Mouse (Mus musculus) limb, embryonic 12.5 days (tissue): ENCODE results near the gene Chn1. TPM values are rescaled to one million over a fixed set of nuclear protein-coding genes. Genes with fewer than 3 reads are reported as not detected.

Experiments used
- ATAC-seq: fragments of 200-750 bp; cut with Nextera tagmentation; 2 replicates; pipeline ENCODE4 v1.8.0; 2017; ENCODE audit warnings: low read depth, moderate TSS enrichment; ENCODE audit not compliant: insufficient number of reproducible peaks, insufficient read depth, low FRiP score, low TSS enrichment
- H3K27ac ChIP-seq: fragments of 300-500 bp; sonication (generic); 2 replicates; pipeline ENCODE4 v1.5.1; 2016; ENCODE audit warnings: mild to moderate bottlenecking, moderate library complexity
- H3K27me3 ChIP-seq: fragments of 300-500 bp; sonication (generic); 2 replicates; pipeline ENCODE4 v1.6.1; 2016; ENCODE audit warnings: mild to moderate bottlenecking, moderate library complexity
- H3K36me3 ChIP-seq: fragments of 300-500 bp; sonication (generic); 2 replicates; pipeline ENCODE4 v1.6.1; 2016; ENCODE audit warnings: mild to moderate bottlenecking, moderate library complexity
- H3K4me1 ChIP-seq: fragments of 300-500 bp; sonication (generic); replicated peaks from 2 replicates; pipeline ENCODE4 v1.6.1; 2016
- H3K4me2 ChIP-seq: fragments of 300-500 bp; sonication (generic); 2 replicates; pipeline ENCODE4 v1.6.1; 2016; ENCODE audit warnings: mild to moderate bottlenecking, moderate library complexity
- H3K4me3 ChIP-seq: fragments of 300-500 bp; sonication (generic); replicated peaks from 2 replicates; pipeline ENCODE4 v1.5.1; 2016; ENCODE audit warnings: mild to moderate bottlenecking
- H3K9ac ChIP-seq: fragments of 300-500 bp; sonication (generic); replicated peaks from 2 replicates; pipeline ENCODE4 v1.6.1; 2016; ENCODE audit warnings: mild to moderate bottlenecking, moderate library complexity
- H3K9me3 ChIP-seq: fragments of 300-500 bp; sonication (generic); 2 replicates; pipeline ENCODE4 v1.6.1; 2016; ENCODE audit warnings: mild to moderate bottlenecking, moderate library complexity
- WGBS: fragments of 180-500 bp; shearing (Covaris S2); methylation state at CpG from one replicate; pipeline ENCODE4 v1.1.7; 2016; 5-methylcytosine and 5-hydroxymethylcytosine counted together
- polyA plus RNA-seq: library from polyadenylated mRNA; unstranded; fragments of >200 nt; fragmentation: Nextera tagmentation; extraction: Ambion mirVana; gene quantifications from 2 replicates; pipeline ENCODE4 v1.2.1, GENCODE M21; 2016

The Chn1 gene
- polyA plus RNA-seq, 1 experiment from 2014 or later, result 41.9 TPM

- Histone ChIP-seq H3K9me3 (no peaks in the 10 kb centered on the region), H3K4me1 (peaks cover 27% of the 10 kb centered on the region), H3K4me3 (no peak overlapping the region), H3K9ac (no peak overlapping the region), H3K36me3 (no peaks in the 10 kb centered on the region), H3K4me2 (0 out of 2 replicates have a peak overlapping the region, but pooled peaks have one; percentile 62), H3K27ac (peak overlapping the region; percentile 68), H3K27me3 (no peaks in the 10 kb centered on the region)
- 61% methylated on average over 4 of the region's 4 CpGs for WGBS
- ATAC-seq, result no peak
These were observed 201.6 kb downstream of the Chn1 start for GRCm38 (mm10) chr2:73573556-73573955.

- H3K4me3 ChIP-seq, result peak overlapping the region; percentile 35
- H3K27ac ChIP-seq, result peak overlapping the region; percentile 68
- H3K36me3 ChIP-seq, result no peaks in the 10 kb centered on the region
- no peaks in the 10 kb centered on the region for H3K27me3 ChIP-seq
- H3K9me3 ChIP-seq, result no peaks in the 10 kb centered on the region
- peak overlapping the region; percentile 62 for H3K4me2 ChIP-seq
- ATAC-seq, result peak; percentile 66; the same call in 1 of the 2 replicates
- WGBS, result 6% methylated on average over 23 of the region's 23 CpGs
- H3K4me1 ChIP-seq, result peaks cover 27% of the 10 kb centered on the region
- H3K9ac ChIP-seq, result peak overlapping the region; percentile 34; the same call in 1 of the 2 replicates
These were observed 202.4 kb downstream of the Chn1 start for GRCm38 (mm10) chr2:73572539-73573372.

- Histone ChIP-seq H3K4me2 (no peak overlapping the region), H3K4me1 (peaks cover 27% of the 10 kb centered on the region), H3K27ac (no peak overlapping the region), H3K4me3 (no peak overlapping the region), H3K27me3 (no peaks in the 10 kb centered on the region), H3K9me3 (no peaks in the 10 kb centered on the region), H3K36me3 (no peaks in the 10 kb centered on the region), H3K9ac (no peak overlapping the region)
- 66% methylated on average over 6 of the region's 6 CpGs for WGBS
- ATAC-seq, result no peak
These were observed 203.2 kb downstream of the Chn1 start for GRCm38 (mm10) chr2:73571901-73572300.

- Histone ChIP-seq H3K9me3 (no peaks in the 10 kb centered on the region), H3K4me2 (no peak overlapping the region), H3K36me3 (no peaks in the 10 kb centered on the region), H3K4me3 (no peak overlapping the region), H3K4me1 (peaks cover 27% of the 10 kb centered on the region), H3K27ac (no peak overlapping the region), H3K27me3 (no peaks in the 10 kb centered on the region), H3K9ac (no peak overlapping the region)
- no peak for ATAC-seq
- WGBS, result 94% methylated on average over 9 of the region's 9 CpGs
These were observed 203.8 kb downstream of the Chn1 start for GRCm38 (mm10) chr2:73571304-73571703.

- peak overlapping the region; percentile 44 for H3K4me2 ChIP-seq
- H3K4me3 ChIP-seq, result no peak overlapping the region
- H3K4me1 ChIP-seq, result peaks cover 17% of the 10 kb centered on the region
- H3K9me3 ChIP-seq, result no peaks in the 10 kb centered on the region
- no peaks in the 10 kb centered on the region for H3K27me3 ChIP-seq
- WGBS, result 21% methylated on average over 8 of the region's 8 CpGs
- no peak for ATAC-seq
- no peaks in the 10 kb centered on the region for H3K36me3 ChIP-seq
- H3K27ac ChIP-seq, result no peak overlapping the region
- no peak overlapping the region for H3K9ac ChIP-seq
These were observed 208.0 kb downstream of the Chn1 start for GRCm38 (mm10) chr2:73566989-73567605.

- H3K27ac ChIP-seq, result no peak overlapping the region
- H3K36me3 ChIP-seq, result no peaks in the 10 kb centered on the region
- ATAC-seq, result no peak
- H3K4me3 ChIP-seq, result no peak overlapping the region
- 30% methylated on average over 7 of the region's 7 CpGs for WGBS
- H3K27me3 ChIP-seq, result no peaks in the 10 kb centered on the region
- no peaks in the 10 kb centered on the region for H3K9me3 ChIP-seq
- no peak overlapping the region for H3K4me2 ChIP-seq
- no peak overlapping the region for H3K9ac ChIP-seq
- H3K4me1 ChIP-seq, result peaks cover 14% of the 10 kb centered on the region
These were observed 209.0 kb downstream of the Chn1 start for GRCm38 (mm10) chr2:73566162-73566561.

- 0 out of 2 replicates have a peak overlapping the region, but pooled peaks have one; percentile 8 for H3K4me2 ChIP-seq
- no peaks in the 10 kb centered on the region for H3K9me3 ChIP-seq
- peaks cover 20% of the 10 kb centered on the region for H3K4me1 ChIP-seq
- no peak overlapping the region for H3K9ac ChIP-seq
- peak overlapping the region; percentile 73 for H3K27ac ChIP-seq
- no peak overlapping the region for H3K4me3 ChIP-seq
- WGBS, result 12% methylated on average over 7 of the region's 7 CpGs
- no peak for ATAC-seq
- H3K36me3 ChIP-seq, result no peaks in the 10 kb centered on the region
- no peaks in the 10 kb centered on the region for H3K27me3 ChIP-seq
These were observed 211.5 kb downstream of the Chn1 start for GRCm38 (mm10) chr2:73563690-73564089.

GRCm38 (mm10) chr2:73562656-73563055, 212.5 kb downstream of the Chn1 start:
- no peak for ATAC-seq
- WGBS, result 80% methylated on average over 9 of the region's 9 CpGs
- Histone ChIP-seq H3K9ac (no peak overlapping the region), H3K27ac (no peak overlapping the region), H3K27me3 (no peaks in the 10 kb centered on the region), H3K9me3 (no peaks in the 10 kb centered on the region), H3K4me2 (no peak overlapping the region), H3K4me1 (peaks cover 20% of the 10 kb centered on the region), H3K4me3 (no peak overlapping the region), H3K36me3 (no peaks in the 10 kb centered on the region)

GRCm38 (mm10) chr2:73561665-73562063, 213.5 kb downstream of the Chn1 start:
- Histone ChIP-seq H3K36me3 (no peaks in the 10 kb centered on the region), H3K9me3 (no peaks in the 10 kb centered on the region), H3K4me1 (peaks cover 20% of the 10 kb centered on the region), H3K27me3 (no peaks in the 10 kb centered on the region), H3K9ac (no peak overlapping the region), H3K4me2 (peak overlapping the region; percentile 68), H3K27ac (no peak overlapping the region), H3K4me3 (peak overlapping the region; percentile 41)
- ATAC-seq, result peak; percentile 35
- 6% methylated on average over 8 of the region's 8 CpGs for WGBS

- H3K4me3 ChIP-seq, result peak overlapping the region; percentile 41
- H3K36me3 ChIP-seq, result no peaks in the 10 kb centered on the region
- WGBS, result 3% methylated on average over 18 of the region's 23 CpGs
- ATAC-seq, result 0 out of 2 replicates have a peak, but pooled peaks have one; percentile 21
- H3K4me2 ChIP-seq, result peak overlapping the region; percentile 68
- no peaks in the 10 kb centered on the region for H3K27me3 ChIP-seq
- peak overlapping the region; percentile 53 for H3K9ac ChIP-seq
- peaks cover 20% of the 10 kb centered on the region for H3K4me1 ChIP-seq
- no peak overlapping the region for H3K27ac ChIP-seq
- H3K9me3 ChIP-seq, result no peaks in the 10 kb centered on the region
These were observed 214.1 kb downstream of the Chn1 start for GRCm38 (mm10) chr2:73560899-73561664.
